Comparison of ENCODE assay signal across 9 mouse cellular contexts in genomic region chr5:138623478-138623875, GRCm38 (mm10). TPM values are rescaled to one million over a fixed set of nuclear protein-coding genes. Genes with fewer than 3 reads are reported as not detected.
A peak's percentile ranks its signal among the peaks of the same experiment; 100 is the strongest.
DNase-seq lines count a peak whose midpoint lies in the region; ATAC-seq and TF ChIP-seq lines count a peak whose summit lies in the region.
"Had no signal": no experiment of that assay in that cellular context is flagged by ENCODE, and none has a peak within 500 bp of the region (broad histone marks: within the 10 kb centered on the region; RNA-seq: fewer than 3 reads in every experiment).

No protein-coding gene starts in this region.

- peak overlapping the region; percentile 88; the same call in 1 of the 2 replicates for H3K27ac ChIP-seq in heart, embryonic 12.5 days (ENCODE audit: poor library complexity, severe bottlenecking)
- H3K27ac ChIP-seq in MEL (ENCODE audit: control insufficient read depth, low read depth, low read length) = no peak overlapping the region
- peak overlapping the region; percentile 92 for H3K27ac ChIP-seq in hindbrain, embryonic 10.5 days
- H3K27ac ChIP-seq in midbrain, embryonic 12.5 days (replicated peaks) = peak overlapping the region; percentile 92; the same call in 1 of the 2 replicates

- TF ChIP-seq CTCF in MEL (IDR thresholded peaks at IDR 0.05 in 2 of 3, conservative IDR thresholded peaks at IDR 0.05 in 1 of 3; ENCODE audit: control insufficient read depth in 1 of 3, insufficient read depth in 1 of 3, low read depth in 2 of 3, low read length in 3 of 3, poor library complexity in 1 of 3, severe bottlenecking in 1 of 3) = no peak

- H3K4me2 ChIP-seq in heart, embryonic 12.5 days = peak overlapping the region; percentile 88
- H3K4me2 ChIP-seq in midbrain, embryonic 12.5 days (replicated peaks) = peak overlapping the region; percentile 70

- 16% methylated on average over 3 of the region's 3 CpGs for WGBS in heart, embryonic 12.5 days
- 19% methylated on average over 3 of the region's 3 CpGs for WGBS in hindbrain, embryonic 10.5 days
- 14% methylated on average over 3 of the region's 3 CpGs for WGBS in midbrain, embryonic 12.5 days

- H3K79me2 ChIP-seq in MEL (ENCODE audit: control insufficient read depth, insufficient read depth, low read length, poor library complexity) = peaks cover 5% of the 10 kb centered on the region; the same call in 1 of the 2 replicates

- no peak for TF ChIP-seq POLR2A in MEL (IDR thresholded peaks at IDR 0.05; ENCODE audit: control insufficient read depth in 1 of 2, insufficient read depth in 1 of 2, low read depth in 1 of 2, low read length in 2 of 2, poor library complexity in 1 of 2)

- no peak for TF ChIP-seq EP300 in MEL (IDR thresholded peaks at IDR 0.05; ENCODE audit: low read depth in 1 of 2, low read length in 2 of 2)

- intact Hi-C loops in left cerebral cortex, postnatal 36 days (cut with DNase I) = loop anchor here (5.0 kb wide), 1 partner anchor 181 kb away; the partner anchor contains the start of gene Zfp157

- peaks cover 15% of the 10 kb centered on the region for H3K4me1 ChIP-seq in heart, embryonic 12.5 days (replicated peaks)
- H3K4me1 ChIP-seq in MEL (ENCODE audit: control insufficient read depth in 1 of 2, insufficient read depth in 2 of 2, low read length in 2 of 2) = peaks cover 2 to 8% of the 10 kb centered on the region in 2 experiments; a peak in 2 of 4 replicates
- peaks cover 24% of the 10 kb centered on the region for H3K4me1 ChIP-seq in hindbrain, embryonic 10.5 days (replicated peaks)
- peaks cover 18% of the 10 kb centered on the region for H3K4me1 ChIP-seq in midbrain, embryonic 12.5 days

- H3K36me3 ChIP-seq in heart, embryonic 12.5 days = no peaks in the 10 kb centered on the region
- H3K36me3 ChIP-seq in MEL (ENCODE audit: control insufficient read depth in 1 of 2, insufficient read depth in 2 of 2, low read length in 2 of 2) = peaks cover 0 to 3% of the 10 kb centered on the region in 2 experiments; a peak in 2 of 4 replicates
- H3K36me3 ChIP-seq in hindbrain, embryonic 10.5 days = peaks cover under 1% of the 10 kb centered on the region; the same call in 1 of the 2 replicates
- H3K36me3 ChIP-seq in midbrain, embryonic 12.5 days = no peaks in the 10 kb centered on the region

- peak overlapping the region; percentile 78 for H3K4me3 ChIP-seq in heart, embryonic 12.5 days
- H3K4me3 ChIP-seq in MEL (ENCODE audit: control insufficient read depth in 1 of 2, insufficient read depth in 1 of 2, low read depth in 2 of 2, low read length in 2 of 2) = peak overlapping the region; percentile 77 to 88
- peak overlapping the region; percentile 87 for H3K4me3 ChIP-seq in hindbrain, embryonic 10.5 days
- H3K4me3 ChIP-seq in midbrain, embryonic 12.5 days = peak overlapping the region; percentile 82

- no peak for ATAC-seq in heart, embryonic 12.5 days (ENCODE audit: insufficient number of reproducible peaks, low FRiP score)
- no peak for ATAC-seq in midbrain, embryonic 12.5 days (ENCODE audit: low FRiP score, low read depth)
- ATAC-seq in frontal cortex, adult (ENCODE audit: low TSS enrichment) = no peak

- TF ChIP-seq RAD21 in MEL (IDR thresholded peaks at IDR 0.05; ENCODE audit: low read depth, low read length) = no peak

- H3K9me3 ChIP-seq in heart, embryonic 12.5 days (replicated peaks) = no peaks in the 10 kb centered on the region
- no peaks in the 10 kb centered on the region for H3K9me3 ChIP-seq in MEL (replicated peaks; ENCODE audit: insufficient read depth, low read length)
- H3K9me3 ChIP-seq in hindbrain, embryonic 10.5 days = no peaks in the 10 kb centered on the region
- no peaks in the 10 kb centered on the region for H3K9me3 ChIP-seq in midbrain, embryonic 12.5 days

- no peaks in the 10 kb centered on the region for H3K27me3 ChIP-seq in heart, embryonic 12.5 days (replicated peaks)
- no peaks in the 10 kb centered on the region for H3K27me3 ChIP-seq in MEL (ENCODE audit: control insufficient read depth in 1 of 2, insufficient read depth in 2 of 2, low read length in 2 of 2)
- H3K27me3 ChIP-seq in hindbrain, embryonic 10.5 days (ENCODE audit: insufficient read depth, poor library complexity, severe bottlenecking) = no peaks in the 10 kb centered on the region
- H3K27me3 ChIP-seq in midbrain, embryonic 12.5 days = no peaks in the 10 kb centered on the region

- DNase-seq in heart, postnatal 4 days = no peak
- DNase-seq in MEL (ENCODE audit: low read depth, low spot score) = peak; percentile 28
- no peak for DNase-seq in hindbrain, embryonic 10.5 days (ENCODE audit: low spot score)
- DNase-seq in left cerebral cortex, postnatal 36 days (ENCODE audit: low spot score in 2 of 2) = no peak
- no peak for DNase-seq in left cerebral cortex, adult 11 months (ENCODE audit: low spot score)
- DNase-seq: layer of hippocampus, adult 9-11 months had no signal

- peak overlapping the region; percentile 91 for H3K9ac ChIP-seq in heart, embryonic 12.5 days
- peak overlapping the region; percentile 64 for H3K9ac ChIP-seq in MEL (ENCODE audit: control insufficient read depth, low read depth, low read length, poor library complexity, severe bottlenecking)
- H3K9ac ChIP-seq in midbrain, embryonic 12.5 days (replicated peaks) = peak overlapping the region; percentile 87

TF ChIP-seq in MEL, 35 proteins besides CTCF, POLR2A, EP300 and RAD21:
- TF ChIP-seq ZC3H11A (IDR thresholded peaks at IDR 0.05; ENCODE audit: low read depth, low read length) = no peak
- no peak for TF ChIP-seq NRF1 (IDR thresholded peaks at IDR 0.05; ENCODE audit: insufficient read depth, low read depth, low read length, poor library complexity, severe bottlenecking)
- no peak for TF ChIP-seq USF1 (IDR thresholded peaks at IDR 0.05; ENCODE audit: low read depth, low read length)
- no peak for TF ChIP-seq SIN3A (IDR thresholded peaks at IDR 0.05; ENCODE audit: low read length)
- TF ChIP-seq HCFC1 (IDR thresholded peaks at IDR 0.05; ENCODE audit: low read depth, low read length) = no peak
- no peak for TF ChIP-seq CHD1 (IDR thresholded peaks at IDR 0.05; ENCODE audit: low read depth, low read length)
- no peak for TF ChIP-seq MXI1 (IDR thresholded peaks at IDR 0.05; ENCODE audit: low read depth, low read length)
- no peak for TF ChIP-seq USF2 (IDR thresholded peaks at IDR 0.05; ENCODE audit: borderline replicate concordance in 1 of 2, insufficient read depth in 1 of 2, low read depth in 1 of 2, low read length in 2 of 2)
- TF ChIP-seq UBTF (IDR thresholded peaks at IDR 0.05; ENCODE audit: borderline replicate concordance, insufficient read depth, low read depth, low read length) = no peak
- TF ChIP-seq CHD2 (IDR thresholded peaks at IDR 0.05; ENCODE audit: low read length) = no peak

RNA-seq across cellular contexts. Expression of gene A430033K04Rik, which starts 0.8 kb away (rescaled TPM):
- polyA plus RNA-seq in heart, embryonic 12.5 days (2016; fragmentation: Nextera tagmentation; extraction: Ambion mirVana) = 7.3 and 8.5 TPM in 2 replicates
- total RNA-seq in heart, postnatal 4 days (2021) = 1 to 10 TPM; 6.6 to 6.8 TPM
- total RNA-seq in MEL (2012; rRNA removed) = 2.6 and 3.0 TPM in 2 replicates
- polyA plus RNA-seq in MEL (2012; ENCODE audit: insufficient read depth in 1 of 2, insufficient read length in 2 of 2, low read depth in 1 of 2, low replicate concordance in 2 of 2, missing spikeins in 1 of 2) = 1 to 10 TPM in 1 of 2 experiments, not detected in 1; 2.1 TPM
- 9.0 and 9.4 TPM in 2 replicates for polyA plus RNA-seq in hindbrain, embryonic 10.5 days (2016; fragmentation: Nextera tagmentation; extraction: Ambion mirVana)
- 14.9 and 16.8 TPM in 2 replicates for polyA plus RNA-seq in midbrain, embryonic 12.5 days (2016; fragmentation: Nextera tagmentation; extraction: Ambion mirVana)
- total RNA-seq in left cerebral cortex, postnatal 36 days (2021) = 10 to 100 TPM; 11.3 to 16.4 TPM

RNA-seq across cellular contexts. Expression of gene Zfp68, which starts 3.9 kb away (rescaled TPM):
- 41.8 and 42.2 TPM in 2 replicates for polyA plus RNA-seq in heart, embryonic 12.5 days (2016; fragmentation: Nextera tagmentation; extraction: Ambion mirVana)
- total RNA-seq in heart, postnatal 4 days (2021) = 10 to 100 TPM; 29.8 to 31.3 TPM
- total RNA-seq in MEL (2012; rRNA removed) = 13.3 and 15.8 TPM in 2 replicates
- 10 to 100 TPM in 1 of 2 experiments, not detected in 1; 18.1 TPM for polyA plus RNA-seq in MEL (2012; ENCODE audit: insufficient read depth in 1 of 2, insufficient read length in 2 of 2, low read depth in 1 of 2, low replicate concordance in 2 of 2, missing spikeins in 1 of 2)
- 53.5 and 60.5 TPM in 2 replicates for polyA plus RNA-seq in hindbrain, embryonic 10.5 days (2016; fragmentation: Nextera tagmentation; extraction: Ambion mirVana)
- 81.5 and 85.2 TPM in 2 replicates for polyA plus RNA-seq in midbrain, embryonic 12.5 days (2016; fragmentation: Nextera tagmentation; extraction: Ambion mirVana)
- total RNA-seq in left cerebral cortex, postnatal 36 days (2021) = 10 to 100 TPM; 26.9 to 31.3 TPM

RNA-seq across cellular contexts. Expression of gene 1700123K08Rik, which starts 59.0 kb away (rescaled TPM):
- polyA plus RNA-seq in heart, embryonic 12.5 days (2016; fragmentation: Nextera tagmentation; extraction: Ambion mirVana) = not detected in 2 replicates
- not detected for total RNA-seq in heart, postnatal 4 days (2021)
- total RNA-seq in MEL (2012; rRNA removed) = not detected in 2 replicates
- not detected for polyA plus RNA-seq in MEL (2012; ENCODE audit: insufficient read depth in 1 of 2, insufficient read length in 2 of 2, low read depth in 1 of 2, low replicate concordance in 2 of 2, missing spikeins in 1 of 2)
- polyA plus RNA-seq in hindbrain, embryonic 10.5 days (2016; fragmentation: Nextera tagmentation; extraction: Ambion mirVana) = 0.14 TPM in 1 of 2 replicates, not detected in the other
- not detected in 2 replicates for polyA plus RNA-seq in midbrain, embryonic 12.5 days (2016; fragmentation: Nextera tagmentation; extraction: Ambion mirVana)
- not detected for total RNA-seq in left cerebral cortex, postnatal 36 days (2021)
